7 mouse cellular contexts compared by ENCODE assay signal in the genomic region with DNA sequence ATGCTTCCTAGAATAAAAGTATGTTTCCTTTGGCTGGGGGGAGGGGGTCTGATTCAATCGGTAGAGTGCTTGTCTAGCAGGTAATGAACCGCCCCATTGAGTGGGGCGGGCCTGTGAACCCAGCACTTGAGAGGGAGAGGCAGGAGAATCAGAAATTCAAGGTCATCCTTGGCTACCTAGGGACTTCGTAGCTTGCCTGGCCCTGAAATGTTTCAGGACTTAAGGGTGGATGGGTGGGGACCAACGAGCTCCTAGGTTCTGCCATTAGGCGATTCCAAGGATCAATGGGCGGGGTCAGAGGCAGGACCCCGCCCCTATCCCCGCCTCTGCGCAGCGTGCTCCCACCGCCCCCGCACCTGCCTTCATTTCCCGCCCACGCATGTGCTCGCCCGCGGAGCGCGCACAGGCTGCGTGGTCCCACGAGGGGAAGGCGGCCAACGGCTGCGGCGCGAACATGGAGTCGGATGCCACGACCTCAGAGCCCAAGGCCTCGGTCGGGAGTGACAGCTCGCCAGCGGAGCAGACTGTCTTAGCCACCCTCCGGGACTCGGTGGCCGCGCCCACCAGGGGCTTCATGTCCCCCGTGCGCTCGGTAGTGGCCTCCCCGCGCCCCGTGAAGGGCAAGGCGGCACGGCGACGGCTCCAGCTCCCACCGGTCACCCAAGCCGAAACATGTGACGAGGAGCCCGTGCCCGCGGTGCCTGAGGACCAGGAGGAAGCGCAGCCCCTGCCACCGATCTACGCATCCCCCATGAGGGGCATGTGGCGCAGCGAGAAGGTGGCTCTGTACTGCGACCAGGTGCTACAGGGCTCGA. TPM values are rescaled to one million over a fixed set of nuclear protein-coding genes. Genes with fewer than 3 reads are reported as not detected.
DNase-seq lines count a peak whose midpoint lies in the region; ATAC-seq and TF ChIP-seq lines count a peak whose summit lies in the region.

Gene Shcbp1l (plus strand): TSS at position 393 of the 815 bp plus-strand sequence.

- H3K4me2 ChIP-seq in intestine, postnatal 0 days (replicated peaks; ENCODE audit: low read depth) = peak within 1 kb of the TSS; percentile 90

- no peaks in the 10 kb centered on the region for H3K9me3 ChIP-seq in embryonic facial prominence, embryonic 10.5 days
- H3K9me3 ChIP-seq in intestine, postnatal 0 days (ENCODE audit: control insufficient read depth) = no peaks in the 10 kb centered on the region
- no peaks in the 10 kb centered on the region; the same call in 1 of the 2 replicates for H3K9me3 ChIP-seq in midbrain, embryonic 10.5 days (replicated peaks)

- peak within 1 kb of the TSS; percentile 57 for H3K27ac ChIP-seq in embryonic facial prominence, embryonic 10.5 days (replicated peaks)
- H3K27ac ChIP-seq in intestine, postnatal 0 days (ENCODE audit: low read depth, low read length) = no peak within 1 kb of the TSS
- H3K27ac ChIP-seq in midbrain, embryonic 10.5 days (replicated peaks) = peak within 1 kb of the TSS; percentile 69
- H3K27ac ChIP-seq in small intestine, adult 2 months (ENCODE audit: insufficient read depth, low read depth, low read length) = no peak within 1 kb of the TSS

- H3K36me3 ChIP-seq in embryonic facial prominence, embryonic 10.5 days (replicated peaks) = no peaks in the 10 kb centered on the region
- H3K36me3 ChIP-seq in intestine, postnatal 0 days (ENCODE audit: control insufficient read depth, insufficient read depth) = no peaks in the 10 kb centered on the region
- H3K36me3 ChIP-seq in midbrain, embryonic 10.5 days = no peaks in the 10 kb centered on the region
- H3K36me3 ChIP-seq in small intestine, adult 2 months (ENCODE audit: control insufficient read depth, insufficient read depth, low read length) = no peaks in the 10 kb centered on the region

- peaks cover 15% of the 10 kb centered on the region for H3K4me1 ChIP-seq in embryonic facial prominence, embryonic 10.5 days
- H3K4me1 ChIP-seq in intestine, postnatal 0 days (replicated peaks; ENCODE audit: control insufficient read depth, insufficient read depth, low read length) = 0 out of 2 replicates have a peak, but pooled peaks cover 7% of the 10 kb centered on the region
- H3K4me1 ChIP-seq in midbrain, embryonic 10.5 days = peaks cover 15% of the 10 kb centered on the region
- H3K4me1 ChIP-seq in small intestine, adult 2 months (ENCODE audit: control insufficient read depth, insufficient read depth, insufficient read length, low read length) = peaks cover 13% of the 10 kb centered on the region

- TF ChIP-seq CTCF in intestine, postnatal 0 days (IDR thresholded peaks at IDR 0.05; ENCODE audit: low read depth) = no peak; the same call in 1 of the 2 replicates
- TF ChIP-seq CTCF in small intestine, adult 2 months (IDR thresholded peaks at IDR 0.05; ENCODE audit: extremely low read depth, insufficient read length, insufficient replicate concordance, low read depth, low read length) = no peak

- no peak for TF ChIP-seq POLR2A in small intestine, adult 2 months (IDR thresholded peaks at IDR 0.05; ENCODE audit: low read depth, low read length)

- peak within 1 kb of the TSS; percentile 45 for H3K9ac ChIP-seq in intestine, postnatal 0 days (ENCODE audit: low read depth, low read length)

- H3K4me3 ChIP-seq in embryonic facial prominence, embryonic 10.5 days = peak within 1 kb of the TSS; percentile 74
- peak within 1 kb of the TSS; percentile 42 for H3K4me3 ChIP-seq in intestine, postnatal 0 days (ENCODE audit: low read depth, low read length)
- peak within 1 kb of the TSS; percentile 63 for H3K4me3 ChIP-seq in midbrain, embryonic 10.5 days
- peak within 1 kb of the TSS; percentile 63 for H3K4me3 ChIP-seq in small intestine, adult 2 months (ENCODE audit: low read depth, low read length)

- 3% methylated on average over 60 of the region's 60 CpGs for WGBS in embryonic facial prominence, embryonic 10.5 days
- WGBS in intestine, postnatal 0 days = 4% methylated on average over 60 of the region's 60 CpGs
- 2% methylated on average over 60 of the region's 60 CpGs for WGBS in midbrain, embryonic 10.5 days
- WGBS in small intestine, adult 2 months = 5% methylated on average over 60 of the region's 60 CpGs

- peaks cover 37% of the 10 kb centered on the region for H3K27me3 ChIP-seq in embryonic facial prominence, embryonic 10.5 days (replicated peaks; ENCODE audit: low read depth, poor library complexity, severe bottlenecking)
- peaks cover 10% of the 10 kb centered on the region; the same call in 1 of the 2 replicates for H3K27me3 ChIP-seq in intestine, postnatal 0 days (replicated peaks; ENCODE audit: control insufficient read depth, insufficient read depth, low read length)
- peaks cover 41% of the 10 kb centered on the region for H3K27me3 ChIP-seq in midbrain, embryonic 10.5 days (ENCODE audit: low read depth, poor library complexity, severe bottlenecking)
- H3K27me3 ChIP-seq in small intestine, adult 2 months (ENCODE audit: control insufficient read depth, insufficient read depth, low read length) = no peaks in the 10 kb centered on the region; the same call in 1 of the 2 replicates

- intact Hi-C loops in left cerebral cortex, postnatal 36 days (cut with DNase I) = no loop called here

- DNase-seq in adrenal gland, postnatal 25 days = peak; percentile 69
- DNase-seq in embryonic facial prominence, embryonic 10.5 days (ENCODE audit: low spot score) = peak; percentile 77
- DNase-seq in gonadal fat pad, adult 2 months (ENCODE audit: low read depth) = peak; percentile 16
- peak; percentile 65 to 66 for DNase-seq in left cerebral cortex, postnatal 36 days (ENCODE audit: low spot score in 2 of 2)
- peak; percentile 67 for DNase-seq in midbrain, embryonic 10.5 days (ENCODE audit: low spot score)

- peak; percentile 75 for ATAC-seq in intestine, postnatal 0 days

RNA-seq across cellular contexts. Expression of gene Shcbp1l, which starts in this region (rescaled TPM):
- total RNA-seq in adrenal gland, postnatal 25 days (2021) = 0.33 and 1.00 TPM in 2 replicates
- polyA plus RNA-seq in embryonic facial prominence, embryonic 10.5 days (2016; fragmentation: Nextera tagmentation; extraction: Ambion mirVana) = 0.20 and 0.34 TPM in 2 replicates
- 0.31 and 0.58 TPM in 2 replicates for polyA plus RNA-seq in gonadal fat pad, adult 2 months (2012; rRNA removed)
- 0.12 TPM in 1 of 2 replicates, not detected in the other for polyA plus RNA-seq in intestine, postnatal 0 days (2015; fragmentation: Nextera tagmentation; extraction: Ambion mirVana)
- 1 to 10 TPM; 2.3 to 3.1 TPM for total RNA-seq in left cerebral cortex, postnatal 36 days (2021)
- 0.14 and 0.23 TPM in 2 replicates for polyA plus RNA-seq in midbrain, embryonic 10.5 days (2016; fragmentation: Nextera tagmentation; extraction: Ambion mirVana)
- polyA plus RNA-seq in small intestine, adult 2 months (2012; rRNA removed) = not detected in 2 replicates

Comparison
In these comparisons a context has a peak if more than half of its experiments do, and no peak if none do; other contexts are left out.
1. Peak in DNase-seq in adrenal gland, postnatal 25 days; RNA of the gene not detected or under 1 TPM.
2. Peak in DNase-seq, H3K4me3 ChIP-seq and H3K27ac ChIP-seq in embryonic facial prominence, embryonic 10.5 days; RNA of the gene not detected or under 1 TPM.
3. Peak in DNase-seq in gonadal fat pad, adult 2 months; RNA of the gene not detected or under 1 TPM.
4. Peak in ATAC-seq, H3K4me3 ChIP-seq, H3K9ac ChIP-seq and H3K4me2 ChIP-seq in intestine, postnatal 0 days; RNA of the gene not detected or under 1 TPM.
5. Peak in DNase-seq, H3K4me3 ChIP-seq and H3K27ac ChIP-seq in midbrain, embryonic 10.5 days; RNA of the gene not detected or under 1 TPM.
6. DNase-seq: peak in every context shown above with its lines; median percentile 77 in embryonic facial prominence, embryonic 10.5 days; 69 in adrenal gland, postnatal 25 days; 67 in midbrain, embryonic 10.5 days; 66 in left cerebral cortex, postnatal 36 days; 16 in gonadal fat pad, adult 2 months.